12 mouse cellular contexts compared by ENCODE assay signal in genomic region chr12:111535281-111535680, GRCm38 (mm10). TPM values are rescaled to one million over a fixed set of nuclear protein-coding genes. Genes with fewer than 3 reads are reported as not detected.
DNase-seq lines count a peak whose midpoint lies in the region; ATAC-seq and TF ChIP-seq lines count a peak whose summit lies in the region.
"Had no signal": no experiment of that assay in that cellular context is flagged by ENCODE, and none has a peak within 500 bp of the region (broad histone marks: within the 10 kb centered on the region; RNA-seq: fewer than 3 reads in every experiment).

No protein-coding gene starts in this region.

- no peak for DNase-seq in kidney, postnatal 0 days (ENCODE audit: low spot score)
- DNase-seq in kidney, postnatal 10 days: no peak
- DNase-seq in c-Kit-negative CD71-positive TER-119-positive erythroid progenitor cells, embryonic 14.5 days (ENCODE audit: low read depth, low spot score): peak; percentile 69
- DNase-seq in spleen, postnatal 10 days (ENCODE audit: low spot score in 2 of 2): peak; percentile 50 to 76
- no peak for DNase-seq in forebrain, postnatal 0 days
- no peak for DNase-seq in layer of hippocampus, adult 8-10 months (ENCODE audit: low spot score in 2 of 2)
- DNase-seq: cerebellum, adult 11-12 months; thymus, postnatal 4 days had no signal

- H3K4me1 ChIP-seq in kidney, postnatal 0 days (replicated peaks; ENCODE audit: insufficient read depth, low read length): peaks cover 5% of the 10 kb centered on the region; the same call in 1 of the 2 replicates
- H3K4me1 ChIP-seq in intestine, postnatal 0 days (replicated peaks; ENCODE audit: control insufficient read depth, insufficient read depth, low read length): 0 out of 2 replicates have a peak, but pooled peaks cover 9% of the 10 kb centered on the region
- peaks cover 16% of the 10 kb centered on the region for H3K4me1 ChIP-seq in forebrain, postnatal 0 days (ENCODE audit: insufficient read depth)

- 41% methylated on average over 6 of the region's 6 CpGs for WGBS in kidney, postnatal 0 days
- WGBS in intestine, postnatal 0 days: 27% methylated on average over 6 of the region's 6 CpGs
- 73% methylated on average over 6 of the region's 6 CpGs for WGBS in forebrain, postnatal 0 days

- no peaks in the 10 kb centered on the region for H3K9me3 ChIP-seq in kidney, postnatal 0 days (replicated peaks; ENCODE audit: low read length)
- H3K9me3 ChIP-seq in intestine, postnatal 0 days (ENCODE audit: control insufficient read depth): no peaks in the 10 kb centered on the region
- no peaks in the 10 kb centered on the region for H3K9me3 ChIP-seq in forebrain, postnatal 0 days (ENCODE audit: low read length)

- TF ChIP-seq CTCF in kidney, postnatal 0 days (IDR thresholded peaks at IDR 0.05; ENCODE audit: low read depth): peak; percentile 14; the same call in 1 of the 2 replicates
- no peak for TF ChIP-seq CTCF in intestine, postnatal 0 days (IDR thresholded peaks at IDR 0.05; ENCODE audit: low read depth)
- no peak for TF ChIP-seq CTCF in forebrain, postnatal 0 days (IDR thresholded peaks at IDR 0.05; ENCODE audit: low read depth)

- H3K4me3 ChIP-seq in kidney, postnatal 0 days (replicated peaks; ENCODE audit: low read depth, low read length): no peak overlapping the region
- H3K4me3 ChIP-seq in intestine, postnatal 0 days (ENCODE audit: low read depth, low read length): no peak overlapping the region
- H3K4me3 ChIP-seq in forebrain, postnatal 0 days (ENCODE audit: low read depth, low read length): no peak overlapping the region
- H3K4me3 ChIP-seq: layer of hippocampus, adult 2 months had no signal

- H3K4me2 ChIP-seq in kidney, postnatal 0 days (ENCODE audit: low read length): no peak overlapping the region
- H3K4me2 ChIP-seq in intestine, postnatal 0 days (replicated peaks; ENCODE audit: low read depth): peak overlapping the region; percentile 14; the same call in 1 of the 2 replicates
- H3K4me2 ChIP-seq in forebrain, postnatal 0 days (ENCODE audit: low read depth): no peak overlapping the region

- no peaks in the 10 kb centered on the region for H3K27me3 ChIP-seq in kidney, postnatal 0 days (ENCODE audit: insufficient read depth, low read length)
- H3K27me3 ChIP-seq in intestine, postnatal 0 days (replicated peaks; ENCODE audit: control insufficient read depth, insufficient read depth, low read length): no peaks in the 10 kb centered on the region
- H3K27me3 ChIP-seq in forebrain, postnatal 0 days (ENCODE audit: insufficient read depth, low read length): no peaks in the 10 kb centered on the region

- H3K9ac ChIP-seq in kidney, postnatal 0 days (ENCODE audit: low read depth, low read length): no peak overlapping the region
- H3K9ac ChIP-seq in intestine, postnatal 0 days (ENCODE audit: low read depth, low read length): no peak overlapping the region
- H3K9ac ChIP-seq in forebrain, postnatal 0 days: no peak overlapping the region

- H3K27ac ChIP-seq in kidney, postnatal 0 days: no peak overlapping the region
- peak overlapping the region; percentile 37; the same call in 1 of the 2 replicates for H3K27ac ChIP-seq in intestine, postnatal 0 days (ENCODE audit: low read depth, low read length)
- H3K27ac ChIP-seq in forebrain, postnatal 0 days (ENCODE audit: low read depth, low read length): no peak overlapping the region
- H3K27ac ChIP-seq: macrophage had no signal

- H3K36me3 ChIP-seq in kidney, postnatal 0 days (ENCODE audit: insufficient read depth, low read length): no peaks in the 10 kb centered on the region
- H3K36me3 ChIP-seq in intestine, postnatal 0 days (ENCODE audit: control insufficient read depth, insufficient read depth): peaks cover 12% of the 10 kb centered on the region
- H3K36me3 ChIP-seq in forebrain, postnatal 0 days (ENCODE audit: insufficient read depth): peaks cover 8% of the 10 kb centered on the region; the same call in 1 of the 2 replicates

- no peak for ATAC-seq in kidney, postnatal 0 days (replicated peaks; ENCODE audit: low FRiP score, low read depth)
- no peak for ATAC-seq in intestine, postnatal 0 days
- no peak for ATAC-seq in forebrain, postnatal 0 days

RNA-seq across cellular contexts. Expression of gene Eif5, which starts 2.5 kb away (rescaled TPM):
- polyA plus RNA-seq in kidney, postnatal 0 days (2015; fragmentation: Nextera tagmentation; extraction: Ambion mirVana): 673 and 701 TPM in 2 replicates
- 632 and 663 TPM in 2 replicates for polyA plus RNA-seq in intestine, postnatal 0 days (2015; fragmentation: Nextera tagmentation; extraction: Ambion mirVana)
- 273 and 366 TPM in 2 replicates for total RNA-seq in forebrain, postnatal 0 days (2014; rRNA removed)
- 580 and 648 TPM in 2 replicates for polyA plus RNA-seq in forebrain, postnatal 0 days (2015; fragmentation: Nextera tagmentation; extraction: Ambion mirVana)
- 100 to 1,000 TPM; 235 to 288 (median 259) TPM for total RNA-seq in layer of hippocampus, adult 8-10 months (2022)

RNA-seq across cellular contexts. Expression of gene Mark3, which starts 39.0 kb away (rescaled TPM):
- 37.9 and 38.6 TPM in 2 replicates for polyA plus RNA-seq in kidney, postnatal 0 days (2015; fragmentation: Nextera tagmentation; extraction: Ambion mirVana)
- 24.7 and 25.5 TPM in 2 replicates for polyA plus RNA-seq in intestine, postnatal 0 days (2015; fragmentation: Nextera tagmentation; extraction: Ambion mirVana)
- total RNA-seq in forebrain, postnatal 0 days (2014; rRNA removed): 172 and 182 TPM in 2 replicates
- 36.9 and 42.4 TPM in 2 replicates for polyA plus RNA-seq in forebrain, postnatal 0 days (2015; fragmentation: Nextera tagmentation; extraction: Ambion mirVana)
- 100 to 1,000 TPM in 1 of 4 experiments, 10 to 100 TPM in 3; 89.3 to 107 (median 96.8) TPM for total RNA-seq in layer of hippocampus, adult 8-10 months (2022)

RNA-seq across cellular contexts. Expression of gene Gm266, which starts 49.7 kb away (rescaled TPM):
- polyA plus RNA-seq in kidney, postnatal 0 days (2015; fragmentation: Nextera tagmentation; extraction: Ambion mirVana): 97.1 and 109 TPM in 2 replicates
- polyA plus RNA-seq in intestine, postnatal 0 days (2015; fragmentation: Nextera tagmentation; extraction: Ambion mirVana): 7.3 and 8.6 TPM in 2 replicates
- total RNA-seq in forebrain, postnatal 0 days (2014; rRNA removed): 5.1 and 5.4 TPM in 2 replicates
- polyA plus RNA-seq in forebrain, postnatal 0 days (2015; fragmentation: Nextera tagmentation; extraction: Ambion mirVana): 3.7 and 5.2 TPM in 2 replicates
- total RNA-seq in layer of hippocampus, adult 8-10 months (2022): 1 to 10 TPM; 3.6 to 6.6 (median 4.6) TPM
- total RNA-seq: neutrophil, adult 5-6 weeks had no signal
- polyA plus RNA-seq: macrophage had no signal

Comparison
In these comparisons a context has a peak if more than half of its experiments do, and no peak if none do; other contexts are left out.
1. DNase-seq: peak in c-Kit-negative CD71-positive TER-119-positive erythroid progenitor cells, embryonic 14.5 days (single experiment) and spleen, postnatal 10 days (2 of 2); none in kidney, postnatal 0 days (single experiment), kidney, postnatal 10 days (single experiment), forebrain, postnatal 0 days (single experiment) and layer of hippocampus, adult 8-10 months (0 of 2).
2. RNA of gene Gm266, which starts 49.7 kb away (polyA plus RNA-seq): 97.1 to 109 TPM in kidney, postnatal 0 days; 7.3 to 8.6 TPM in intestine, postnatal 0 days and 3.7 to 5.2 TPM in forebrain, postnatal 0 days; every median in the first group is over 10 times any median in the second.